Mouse (Mus musculus) midbrain, embryonic 14.5 days (tissue): ENCODE results near the gene Zfp775. TPM values are rescaled to one million over a fixed set of nuclear protein-coding genes. Genes with fewer than 3 reads are reported as not detected.
A peak's percentile ranks its signal among the peaks of the same experiment; 100 is the strongest.

Experiments used
- ATAC-seq: fragments of 200-750 bp; cut with Nextera tagmentation; 2 replicates; pipeline ENCODE4 v1.8.0; 2017; ENCODE audit warnings: moderate number of reproducible peaks, moderate library complexity; ENCODE audit not compliant: low FRiP score, low TSS enrichment
- DNase-seq: peaks from one replicate; pipeline ENCODE4 v3.0.0-alpha.2; 2015
- H3K27ac ChIP-seq: fragments of 300-500 bp; sonication (generic); replicated peaks from 2 replicates; pipeline ENCODE4 v1.5.1; 2014; ENCODE audit warnings: mild to moderate bottlenecking, low read depth, low read length, moderate library complexity
- H3K27me3 ChIP-seq: fragments of 300-500 bp; sonication (generic); 2 replicates; pipeline ENCODE4 v1.6.1; 2014; ENCODE audit warnings: low read length, control low read depth, mixed read lengths; ENCODE audit not compliant: control insufficient read depth, insufficient read depth
- H3K36me3 ChIP-seq: fragments of 300-500 bp; sonication (generic); 2 replicates; pipeline ENCODE4 v1.6.1; 2014; ENCODE audit warnings: low read length, control low read depth; ENCODE audit not compliant: control insufficient read depth, insufficient read depth
- H3K4me1 ChIP-seq: fragments of 300-500 bp; sonication (generic); 2 replicates; pipeline ENCODE4 v1.6.1; 2014; ENCODE audit warnings: mild to moderate bottlenecking, antibody characterized with exemption, low read length, control low read depth; ENCODE audit not compliant: control insufficient read depth, insufficient read depth
- H3K4me2 ChIP-seq: fragments of 300-500 bp; sonication (generic); 2 replicates; pipeline ENCODE4 v1.6.1; 2014; ENCODE audit warnings: mild to moderate bottlenecking, low read length, moderate library complexity
- H3K4me3 ChIP-seq: fragments of 300-500 bp; sonication (generic); replicated peaks from 2 replicates; pipeline ENCODE4 v1.5.1; 2014; ENCODE audit warnings: low read depth, low read length
- H3K9ac ChIP-seq: fragments of 300-500 bp; sonication (generic); replicated peaks from 2 replicates; pipeline ENCODE4 v1.6.1; 2014; ENCODE audit warnings: mild to moderate bottlenecking, low read length, moderate library complexity
- H3K9me3 ChIP-seq: fragments of 300-500 bp; sonication (generic); 2 replicates; pipeline ENCODE4 v1.6.1; 2016; ENCODE audit warnings: low read length, control low read depth, mixed read lengths; ENCODE audit not compliant: control insufficient read depth
- WGBS: fragments of 180-500 bp; shearing (Covaris S2); extraction: QIAGEN DNeasy Blood & Tissue Kit; methylation state at CpG from one replicate; pipeline ENCODE4 v1.1.7; 2014; 5-methylcytosine and 5-hydroxymethylcytosine counted together
- polyA plus RNA-seq: library from polyadenylated mRNA; unstranded; fragments of >200 nt; fragmentation: Nextera tagmentation; extraction: Ambion mirVana; gene quantifications from 2 replicates; pipeline ENCODE4 v1.2.1, GENCODE M21; 2014

Zfp775 gene
- polyA plus RNA-seq, 1 experiment from 2014 or later, result 17.5 TPM

DNA sequence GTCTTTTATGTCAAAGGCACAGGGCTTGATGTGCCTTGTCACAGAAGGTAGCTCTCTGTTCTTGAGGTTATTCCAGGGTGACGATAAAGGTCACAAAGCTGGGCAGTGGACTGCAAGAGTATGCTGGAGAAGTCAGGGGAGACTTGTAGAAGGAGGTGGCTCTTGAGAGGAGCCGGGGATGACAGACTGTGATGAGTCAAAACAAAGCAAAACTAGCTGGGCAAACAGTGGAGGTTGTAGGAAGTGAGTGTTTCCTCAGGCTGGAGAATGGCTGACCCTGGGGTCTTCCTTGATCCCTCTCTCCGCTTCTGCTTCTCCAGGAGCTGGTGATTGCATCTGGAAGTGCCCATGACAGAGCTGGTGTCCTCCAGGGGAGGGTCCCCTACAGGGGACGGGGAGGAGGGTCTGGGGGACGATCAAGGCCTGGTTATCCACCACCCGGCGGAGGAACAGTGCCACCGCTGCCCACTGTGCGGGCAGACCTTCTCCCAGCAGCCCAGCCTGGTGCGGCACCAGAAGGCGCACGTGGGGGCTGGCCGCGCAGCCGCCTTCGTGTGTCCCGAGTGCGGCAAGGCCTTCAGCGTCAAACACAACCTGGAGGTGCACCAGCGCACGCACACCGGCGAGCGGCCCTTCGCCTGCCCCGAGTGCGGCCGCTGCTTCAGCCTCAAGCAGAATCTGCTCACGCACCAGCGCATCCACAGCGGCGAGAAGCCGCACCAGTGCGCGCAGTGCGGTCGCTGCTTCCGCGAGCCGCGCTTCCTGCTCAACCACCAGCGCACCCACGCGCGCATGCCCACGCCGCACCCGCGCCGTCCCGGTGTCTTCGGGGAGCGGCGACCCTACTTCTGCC is 27.2 kb downstream of the Zfp775 start:
- H3K4me1 ChIP-seq, result peaks cover 7% of the 10 kb centered on the region; the same call in 1 of the 2 replicates
- no peaks in the 10 kb centered on the region for H3K9me3 ChIP-seq
- peaks cover 16% of the 10 kb centered on the region for H3K27me3 ChIP-seq
- DNase-seq (peak; percentile 76), ATAC-seq (peak; percentile 66; the same call in 1 of the 2 replicates)
- H3K27ac ChIP-seq, result peak overlapping the region; percentile 37; the same call in 1 of the 2 replicates
- peak overlapping the region; percentile 43 for H3K4me3 ChIP-seq
- no peaks in the 10 kb centered on the region for H3K36me3 ChIP-seq
- 8% methylated on average over 54 of the region's 54 CpGs for WGBS
- H3K9ac ChIP-seq, result peak overlapping the region; percentile 54
- peak overlapping the region; percentile 78 for H3K4me2 ChIP-seq

DNA sequence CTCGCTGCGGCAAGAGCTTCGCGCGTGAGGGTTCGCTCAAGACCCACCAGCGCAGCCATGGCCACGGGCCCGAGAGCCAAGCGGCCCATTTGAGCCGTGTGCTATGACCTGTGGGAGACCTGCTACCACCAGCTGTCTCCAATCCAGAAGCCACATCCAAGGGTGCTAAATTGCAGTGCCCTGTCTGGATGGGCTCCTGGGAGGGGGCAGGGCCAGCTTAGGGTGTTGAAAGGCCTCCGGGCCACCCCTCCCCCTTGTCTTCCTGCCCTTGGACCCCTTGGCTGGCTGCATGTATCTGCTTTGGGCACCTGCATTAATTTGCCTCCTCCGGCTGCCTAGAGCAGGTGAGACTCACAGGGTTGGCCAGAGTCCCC is 27.8 kb downstream of the Zfp775 start:
- 23% methylated on average over 13 of the region's 13 CpGs for WGBS
- Histone ChIP-seq H3K9me3 (no peaks in the 10 kb centered on the region), H3K4me2 (peak overlapping the region; percentile 78), H3K27me3 (peaks cover 16% of the 10 kb centered on the region), H3K4me1 (peaks cover 7% of the 10 kb centered on the region; the same call in 1 of the 2 replicates), H3K27ac (peak overlapping the region; percentile 37; the same call in 1 of the 2 replicates), H3K36me3 (no peaks in the 10 kb centered on the region), H3K9ac (peak overlapping the region; percentile 54), H3K4me3 (peak overlapping the region; percentile 43)
- 0 out of 2 replicates have a peak, but pooled peaks have one; percentile 22 for ATAC-seq
- DNase-seq, result no peak

DNA sequence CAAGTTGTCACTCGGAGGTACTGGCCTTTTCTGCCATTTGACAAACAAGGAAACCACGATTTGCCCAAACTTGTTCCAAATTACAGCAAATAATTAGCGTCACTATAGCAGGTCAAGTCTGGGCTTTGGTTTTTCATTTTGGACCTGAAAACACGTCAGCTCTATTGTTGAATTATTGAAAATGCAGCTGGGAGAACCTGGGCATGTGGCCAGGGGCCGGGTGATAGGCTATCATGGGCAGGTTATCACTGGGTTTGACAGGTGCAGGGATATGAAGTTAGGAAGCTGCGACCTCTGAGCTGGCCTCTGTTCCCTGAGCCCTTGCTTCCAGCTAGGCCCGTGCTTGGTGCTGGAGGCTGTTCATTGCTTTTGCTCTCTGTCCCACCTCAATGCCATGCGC is 29.0 kb downstream of the Zfp775 start:
- ATAC-seq (no peak), DNase-seq (no peak)
- H3K9me3 ChIP-seq, result no peaks in the 10 kb centered on the region
- WGBS, result 88% methylated on average over 8 of the region's 8 CpGs
- no peak overlapping the region for H3K4me2 ChIP-seq
- no peak overlapping the region for H3K4me3 ChIP-seq
- no peaks in the 10 kb centered on the region for H3K36me3 ChIP-seq
- H3K27me3 ChIP-seq, result peaks cover 16% of the 10 kb centered on the region
- H3K27ac ChIP-seq, result no peak overlapping the region
- H3K4me1 ChIP-seq, result peaks cover 7% of the 10 kb centered on the region; the same call in 1 of the 2 replicates
- no peak overlapping the region for H3K9ac ChIP-seq

DNA sequence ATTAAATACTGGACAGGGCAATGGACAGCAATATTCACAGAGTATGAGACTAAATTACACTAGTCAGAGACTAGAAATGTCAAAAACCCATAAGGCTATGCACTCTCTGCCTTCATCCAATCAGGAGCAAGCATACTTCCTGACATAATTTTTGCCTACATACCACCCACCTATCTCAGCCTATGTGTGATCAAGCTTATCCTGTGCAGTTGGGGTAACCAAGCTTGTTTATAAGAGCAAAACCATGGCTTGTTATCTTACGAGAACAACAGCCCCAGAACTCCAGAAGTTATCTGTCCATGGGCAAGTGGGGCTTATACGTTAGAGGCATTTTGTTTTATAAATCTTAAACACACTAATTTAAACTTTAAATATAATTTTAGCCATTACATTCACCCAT is 33.2 kb downstream of the Zfp775 start:
- H3K4me3 ChIP-seq, result no peak overlapping the region
- DNase-seq (no peak), ATAC-seq (no peak)
- no peaks in the 10 kb centered on the region for H3K4me1 ChIP-seq
- no peak overlapping the region for H3K9ac ChIP-seq
- H3K4me2 ChIP-seq, result no peak overlapping the region
- no peaks in the 10 kb centered on the region for H3K27me3 ChIP-seq
- H3K36me3 ChIP-seq, result no peaks in the 10 kb centered on the region
- 88% methylated on average over 2 of the region's 2 CpGs for WGBS
- no peak overlapping the region for H3K27ac ChIP-seq
- no peaks in the 10 kb centered on the region for H3K9me3 ChIP-seq

DNA sequence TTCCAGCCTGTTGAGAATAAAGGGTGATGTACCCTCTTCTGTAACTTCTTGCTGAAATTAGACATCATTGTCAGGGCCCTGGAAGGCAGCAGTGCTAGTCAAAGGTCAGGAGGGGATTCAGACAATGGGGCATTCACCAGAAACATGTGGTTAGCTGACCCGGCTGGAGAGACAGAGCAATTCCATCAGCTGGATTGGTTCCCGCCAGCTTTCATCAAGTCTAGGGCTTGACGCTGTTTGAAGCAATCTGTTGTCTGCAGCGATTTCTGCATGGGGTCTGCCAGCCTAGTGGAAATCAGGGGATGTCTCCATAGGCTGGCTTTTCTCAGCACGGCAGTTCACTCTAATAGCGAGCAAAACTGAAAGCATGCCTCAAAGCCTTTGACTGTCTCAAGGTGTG is 34.7 kb downstream of the Zfp775 start:
- Histone ChIP-seq H3K4me2 (no peak overlapping the region), H3K36me3 (no peaks in the 10 kb centered on the region), H3K27me3 (no peaks in the 10 kb centered on the region), H3K27ac (no peak overlapping the region), H3K4me1 (no peaks in the 10 kb centered on the region), H3K4me3 (no peak overlapping the region), H3K9me3 (no peaks in the 10 kb centered on the region), H3K9ac (no peak overlapping the region)
- DNase-seq (no peak), ATAC-seq (no peak)
- 52% methylated on average over 6 of the region's 6 CpGs for whole genome bisulfite sequencing

DNA sequence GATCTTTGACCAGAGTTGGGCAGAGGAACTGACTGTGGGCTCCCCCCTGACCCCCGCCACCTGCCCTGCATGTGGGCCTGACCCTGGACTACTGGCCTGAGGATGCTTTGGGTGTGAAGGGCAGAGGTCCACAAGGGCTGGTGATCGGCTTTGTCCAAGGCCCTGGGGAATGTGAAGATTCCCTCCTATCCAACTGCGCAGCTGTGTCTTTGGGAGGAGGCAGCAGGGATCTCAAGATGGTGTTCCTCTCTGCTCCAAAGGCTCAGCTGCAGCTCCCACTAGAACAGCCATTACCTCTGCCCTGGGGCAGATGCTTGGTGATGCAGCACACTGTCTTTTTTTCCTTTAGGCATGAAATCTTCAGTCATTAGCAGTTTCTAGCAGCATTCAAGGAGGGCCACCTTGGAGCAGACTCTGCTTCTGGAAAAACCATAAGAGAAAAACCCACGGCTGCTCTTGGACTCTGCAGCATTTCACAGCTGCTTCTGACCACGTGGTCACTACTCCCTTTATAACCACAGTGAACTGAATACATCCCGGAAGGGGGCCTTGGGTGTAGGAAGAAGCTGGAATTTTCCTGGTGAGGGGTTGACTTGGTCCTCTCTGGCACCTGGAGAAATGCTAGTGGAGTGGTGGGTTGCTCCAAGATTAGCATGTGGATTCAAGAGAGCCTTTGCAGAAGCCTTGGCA is 36.1 kb downstream of the Zfp775 start:
- no peak for DNase-seq
- WGBS, result 63% methylated on average over 6 of the region's 6 CpGs
- no peak for ATAC-seq
- Histone ChIP-seq H3K4me1 (no peaks in the 10 kb centered on the region), H3K27me3 (no peaks in the 10 kb centered on the region), H3K4me3 (no peak overlapping the region), H3K27ac (no peak overlapping the region), H3K9me3 (no peaks in the 10 kb centered on the region), H3K36me3 (no peaks in the 10 kb centered on the region), H3K4me2 (no peak overlapping the region), H3K9ac (no peak overlapping the region)

DNA sequence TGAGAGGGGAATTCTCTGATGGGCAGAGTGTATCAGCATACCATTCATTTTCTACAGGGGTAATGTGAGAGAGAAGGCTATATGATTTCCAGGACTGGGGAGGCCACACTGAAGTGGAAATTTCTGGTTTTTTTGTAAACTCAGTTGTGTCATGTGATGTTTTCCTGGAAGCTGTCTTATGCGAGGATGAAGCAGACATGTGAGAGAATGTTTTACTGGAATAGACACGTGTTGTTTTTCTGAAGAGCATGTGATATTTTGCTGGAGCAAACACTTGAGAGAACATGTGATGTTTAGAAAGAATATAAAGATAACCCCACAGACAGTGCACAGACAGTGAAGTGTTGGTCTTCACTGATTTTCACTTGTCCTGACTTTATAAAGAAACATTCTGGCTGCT is 36.7 kb downstream of the Zfp775 start:
- Histone ChIP-seq H3K9me3 (no peaks in the 10 kb centered on the region), H3K27me3 (no peaks in the 10 kb centered on the region), H3K4me1 (no peaks in the 10 kb centered on the region), H3K27ac (no peak overlapping the region), H3K9ac (no peak overlapping the region), H3K4me3 (no peak overlapping the region), H3K4me2 (no peak overlapping the region), H3K36me3 (no peaks in the 10 kb centered on the region)
- ATAC-seq (no peak), DNase-seq (no peak)
- 88% methylated on average over 2 of the region's 2 CpGs for WGBS

DNA sequence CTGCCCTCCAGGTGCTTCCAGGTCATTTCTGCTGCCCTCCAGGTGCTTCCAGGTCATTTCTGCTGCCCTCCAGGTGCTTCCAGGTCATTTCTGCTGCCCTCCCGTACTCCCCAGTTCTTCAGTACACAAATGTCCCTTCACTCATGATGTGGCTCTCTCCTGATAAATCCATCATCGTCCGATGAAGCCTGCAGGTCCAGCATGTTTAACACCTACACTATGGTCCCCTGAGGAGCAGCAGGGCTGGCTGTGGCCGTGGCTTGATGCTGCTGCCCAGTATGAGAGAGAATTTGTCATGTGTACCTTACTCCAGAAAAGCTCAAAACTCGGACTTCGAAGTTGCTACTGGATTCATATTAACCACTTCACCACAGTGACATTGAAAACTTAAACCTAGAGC is 39.5 kb downstream of the Zfp775 start:
- 80% methylated on average over 6 of the region's 6 CpGs for WGBS
- H3K4me2 ChIP-seq, result no peak overlapping the region
- ATAC-seq, result no peak

More for the DNA sequence above, 39.5 kb downstream of the Zfp775 start:
- no peaks in the 10 kb centered on the region for H3K9me3 ChIP-seq
- H3K36me3 ChIP-seq, result no peaks in the 10 kb centered on the region
- no peak for DNase-seq
- H3K4me1 ChIP-seq, result no peaks in the 10 kb centered on the region
- no peaks in the 10 kb centered on the region for H3K27me3 ChIP-seq
- H3K27ac ChIP-seq, result no peak overlapping the region
- no peak overlapping the region for H3K9ac ChIP-seq
- H3K4me3 ChIP-seq, result no peak overlapping the region
